Mouse (Mus musculus): ENCODE data around the gene Kcnj1.

Gene Kcnj1

DNA sequence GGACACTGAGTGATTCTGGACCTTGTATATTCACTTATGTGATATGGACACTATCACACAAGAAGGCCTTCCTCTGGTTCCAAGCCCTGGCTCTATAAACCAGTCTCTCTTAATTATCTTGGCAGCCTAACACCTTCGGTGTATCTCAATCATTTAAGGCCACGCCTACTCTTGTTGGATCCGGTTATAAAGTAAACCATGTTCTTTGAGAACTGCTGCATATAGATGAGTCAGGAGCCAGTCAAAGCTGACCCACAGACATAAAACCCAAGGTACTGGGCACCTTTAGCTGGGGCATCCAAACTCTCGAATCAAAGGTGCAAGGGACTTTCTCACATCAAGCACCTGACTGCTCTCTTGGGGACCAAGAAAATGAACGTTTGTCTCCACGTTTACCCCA, at the start of gene Kcnj1:
TSS of gene Kcnj1 (plus strand) at position 292 of the 400 bp plus-strand sequence.
- no peak for DNase-seq (ENCODE audit: extremely low spot score, low read depth, low spot score)

DNA sequence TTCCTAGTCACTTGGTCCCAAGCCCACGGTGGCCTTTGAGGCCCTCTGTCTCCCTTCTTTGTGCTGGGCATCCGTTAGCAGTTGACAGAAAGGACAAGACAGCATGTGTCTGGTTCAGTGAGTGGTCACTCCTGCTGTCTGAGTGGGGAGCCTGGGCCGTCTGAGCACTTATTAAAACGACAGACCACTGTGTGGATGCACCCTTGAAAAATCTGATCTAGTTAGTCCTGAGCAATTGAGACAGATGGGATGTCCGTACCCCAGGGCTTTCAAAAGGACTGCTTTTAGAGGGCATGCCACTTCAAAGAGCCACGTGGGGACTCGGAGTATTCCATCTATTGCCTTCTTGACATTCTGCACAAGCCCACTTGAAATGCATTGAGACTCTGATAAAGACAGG, 48.7 kb upstream of the Kcnj1 start:
- no peak for DNase-seq (ENCODE audit: extremely low spot score, low read depth, low spot score)

DNA sequence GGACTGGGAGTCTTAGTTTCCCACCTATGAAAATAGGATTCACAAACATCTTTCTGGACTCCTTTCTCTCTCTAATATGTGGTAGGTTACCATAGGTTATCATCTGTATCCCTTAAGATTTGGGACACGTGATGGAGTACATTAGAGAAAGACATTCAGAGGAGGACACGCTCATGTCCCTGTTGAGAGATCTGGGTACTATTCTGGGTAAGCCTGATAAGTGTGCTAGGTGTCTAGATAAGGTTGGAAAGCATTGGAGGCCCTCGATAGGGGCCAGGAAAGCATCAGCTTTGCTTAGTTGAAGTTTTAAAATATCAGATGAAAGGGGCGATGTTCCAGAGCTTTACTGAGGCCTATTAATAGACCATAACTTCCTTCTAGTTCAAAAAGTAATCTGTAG, 43.5 kb upstream of the Kcnj1 start:
- no peak for DNase-seq (ENCODE audit: extremely low spot score, low read depth, low spot score)

DNA sequence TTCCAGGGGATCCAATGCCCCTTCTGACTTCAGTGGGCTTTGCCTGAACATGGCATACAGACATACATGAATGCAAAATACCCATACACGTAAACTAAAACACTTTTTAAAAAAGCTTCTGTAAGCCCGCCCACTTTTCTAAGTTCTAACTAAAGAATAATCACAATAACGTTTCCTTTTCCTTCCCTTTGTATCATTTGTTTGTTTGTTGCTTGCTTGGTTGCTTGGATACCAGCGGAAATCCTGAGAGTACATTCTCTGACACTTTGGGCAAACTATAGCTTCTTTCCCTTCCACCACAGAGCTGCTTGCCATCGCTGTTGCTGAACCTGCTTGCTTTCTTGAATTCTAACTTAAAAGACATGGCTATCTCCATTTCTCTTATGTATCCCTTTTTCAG, 41.1 kb upstream of the Kcnj1 start:
- DNase-seq (ENCODE audit: extremely low spot score, low read depth, low spot score), result no peak

DNA sequence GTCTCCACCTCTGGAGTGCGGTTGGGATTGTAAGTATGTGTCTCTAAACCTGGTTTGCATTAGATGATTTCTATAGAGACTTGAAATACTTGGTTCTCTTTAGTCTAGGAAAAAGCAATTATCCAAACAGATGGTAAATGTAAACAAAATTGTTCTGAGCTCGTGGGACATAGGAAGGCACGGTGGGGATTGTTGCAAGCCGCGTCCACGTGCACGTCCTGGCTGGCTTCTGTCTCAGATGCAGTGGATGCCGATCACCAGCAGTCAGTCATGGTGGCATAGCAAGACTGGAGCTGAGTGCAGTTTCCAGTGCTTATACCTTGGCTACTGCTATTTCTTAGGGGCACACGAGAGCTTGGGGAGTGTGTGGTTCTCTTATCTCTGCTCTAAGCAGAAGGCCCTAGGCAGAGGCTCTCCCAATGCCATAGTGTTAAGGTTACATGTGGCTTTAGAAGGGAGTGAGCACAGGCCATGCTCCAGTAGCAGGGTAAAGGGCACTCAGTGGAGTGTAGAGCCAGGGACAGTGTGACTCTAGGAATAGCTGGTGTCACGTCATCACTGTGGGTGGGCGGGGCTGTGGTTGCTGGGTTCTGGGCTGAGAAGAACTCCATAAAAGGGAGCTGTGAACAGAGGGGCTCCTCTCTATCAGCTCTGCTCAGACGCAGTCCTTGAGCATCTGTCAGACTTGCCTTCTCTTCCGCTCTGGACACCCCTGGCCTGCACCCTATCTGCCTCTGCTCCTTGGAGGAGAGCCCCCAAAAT, 36.7 kb upstream of the Kcnj1 start:
- DNase-seq (ENCODE audit: extremely low spot score, low read depth, low spot score), result no peak

DNA sequence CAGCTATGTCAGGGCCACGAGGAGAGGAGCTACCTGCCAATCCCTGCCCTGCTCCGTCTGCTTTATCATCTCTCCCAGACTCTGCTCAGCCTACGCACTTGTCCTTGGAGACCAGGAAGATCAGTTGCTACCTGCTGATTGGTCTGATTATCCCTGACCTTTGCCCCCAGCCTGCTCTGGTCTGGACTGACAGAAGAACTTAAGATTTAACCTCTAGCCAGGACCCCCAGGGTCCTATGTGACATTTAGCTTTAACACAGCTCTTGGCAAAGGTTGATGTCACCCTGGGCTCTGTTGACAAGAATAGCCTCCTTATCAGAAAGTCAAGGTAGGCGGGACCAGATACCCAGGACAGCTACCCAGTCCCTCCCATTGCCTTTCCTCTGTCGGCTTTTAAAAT, 31.5 kb upstream of the Kcnj1 start:
- DNase-seq (ENCODE audit: extremely low spot score, low read depth, low spot score), result no peak

DNA sequence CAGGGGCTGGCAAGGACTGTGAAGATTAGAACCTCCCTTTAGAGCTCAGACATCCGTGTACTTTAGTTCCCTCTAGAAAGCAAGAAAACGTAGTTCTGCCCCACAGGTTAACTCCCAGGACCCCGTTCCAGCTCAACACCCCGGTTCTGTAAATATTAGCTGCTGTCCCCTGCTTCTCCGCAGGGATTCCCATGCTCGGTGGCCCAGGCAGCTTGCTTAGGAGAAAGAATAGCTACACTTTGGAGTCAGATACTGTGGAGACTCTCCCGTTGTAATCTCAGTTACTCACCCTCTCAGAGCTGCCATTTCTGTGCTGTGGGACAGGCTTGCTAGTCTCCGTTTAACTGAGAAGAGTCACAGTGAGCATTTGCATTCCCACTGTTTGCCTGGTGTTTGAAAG, 29.4 kb upstream of the Kcnj1 start:
- DNase-seq (ENCODE audit: extremely low spot score, low read depth, low spot score), result no peak

DNA sequence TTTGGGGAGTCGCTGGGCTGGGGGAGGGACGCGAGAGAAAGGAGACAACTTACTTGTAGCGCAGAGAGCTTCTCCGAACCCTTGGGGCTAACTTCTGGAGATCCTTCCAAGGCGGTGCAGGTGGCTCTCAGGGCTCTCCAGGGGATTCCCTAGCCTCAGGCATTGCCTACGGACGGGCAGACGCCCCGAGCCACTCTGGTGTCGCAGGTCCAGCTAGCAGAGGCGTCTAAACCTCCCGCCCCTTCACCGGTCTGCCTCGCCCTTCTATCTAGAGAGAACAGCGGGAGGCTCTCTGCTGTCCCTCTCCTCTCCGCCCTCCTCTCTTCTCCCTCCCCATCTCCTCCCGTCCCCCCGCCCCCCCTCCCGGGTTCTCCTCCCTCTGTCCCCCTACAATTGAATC, 28.2 kb upstream of the Kcnj1 start, which contains the start of gene Kcnj5:
TSS of gene Kcnj5 (minus strand) at position 300 of the 400 bp plus-strand sequence.
- DNase-seq (ENCODE audit: extremely low spot score, low read depth, low spot score), result no peak

DNA sequence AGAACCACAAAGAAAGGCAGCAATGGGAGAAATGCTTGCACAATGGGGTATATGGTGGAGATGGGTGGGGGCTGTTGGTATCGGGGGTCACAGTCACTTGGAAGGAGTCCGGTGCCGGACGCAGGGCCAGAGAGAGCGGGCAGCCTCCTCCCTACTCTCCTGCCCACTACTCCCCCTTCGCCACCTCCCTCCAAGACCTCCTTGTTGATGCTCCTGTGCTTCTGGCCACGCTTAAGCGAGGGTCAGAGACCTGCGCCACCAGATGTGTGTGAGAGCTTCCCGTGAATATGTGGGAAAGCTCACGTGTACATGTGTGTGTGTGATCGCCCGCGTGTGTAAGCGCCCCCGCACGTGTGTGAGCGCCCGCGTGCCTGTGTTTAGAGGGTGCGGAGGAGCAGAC, 27.8 kb upstream of the Kcnj1 start:
- no peak for DNase-seq (ENCODE audit: extremely low spot score, low read depth, low spot score)

DNA sequence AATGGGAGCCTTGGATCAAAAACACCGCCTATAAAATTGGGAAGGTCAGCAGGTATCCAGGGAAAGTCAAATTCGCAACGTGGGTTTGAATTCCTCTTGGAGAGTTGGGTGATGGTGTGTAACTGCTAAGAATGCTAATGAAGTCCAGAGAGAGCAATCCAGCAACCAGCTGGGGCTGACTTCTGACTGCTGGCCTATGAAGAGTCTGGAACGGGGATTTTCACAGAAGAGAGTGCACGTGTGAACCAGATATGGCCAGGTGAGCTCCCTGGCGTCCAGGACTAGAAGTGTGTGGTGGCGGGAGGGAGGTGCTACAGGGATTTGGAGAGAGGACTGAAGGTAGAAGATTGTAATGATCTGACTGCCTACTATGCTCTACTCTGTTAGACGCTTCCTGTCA, 24.2 kb upstream of the Kcnj1 start:
- DNase-seq (ENCODE audit: extremely low spot score, low read depth, low spot score), result no peak

DNA sequence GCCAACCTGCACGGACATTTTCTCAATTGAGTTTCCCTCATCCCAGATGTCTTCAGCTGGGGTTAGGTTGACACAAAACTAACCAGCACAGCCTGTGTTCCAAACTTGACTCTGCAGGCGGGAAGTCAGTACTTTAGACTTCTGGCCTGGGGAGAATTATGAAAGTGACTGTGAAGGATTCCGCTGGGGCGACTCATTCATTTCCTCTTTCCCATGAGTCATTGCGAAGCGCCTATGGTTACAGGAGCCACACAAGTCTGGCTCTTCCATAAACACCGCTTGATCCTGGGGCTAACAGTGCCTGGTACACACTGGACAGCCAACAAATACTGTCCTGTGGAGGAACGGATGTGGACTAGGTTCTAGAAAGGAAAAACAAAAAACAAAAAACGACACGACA, 22.9 kb upstream of the Kcnj1 start:
- no peak for DNase-seq (ENCODE audit: extremely low spot score, low read depth, low spot score)

DNA sequence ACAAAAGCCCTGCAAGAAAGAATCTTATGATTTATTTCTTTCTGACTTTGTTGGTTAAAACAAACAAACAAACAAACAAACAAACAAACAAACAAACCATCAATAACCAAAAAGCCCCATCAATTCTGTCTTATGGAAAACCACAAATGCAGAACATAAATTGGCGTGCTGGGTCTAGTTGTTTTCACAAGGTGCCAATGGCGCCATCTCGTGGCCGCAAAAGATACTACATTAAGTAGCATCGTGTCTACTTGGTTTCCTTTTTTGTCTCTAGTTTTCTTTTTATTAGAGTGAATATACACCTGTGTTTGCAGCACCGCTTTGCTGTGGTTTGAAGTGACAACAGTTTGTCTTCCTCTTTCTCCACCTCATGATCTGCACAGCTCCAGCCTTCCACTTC, 22.0 kb upstream of the Kcnj1 start:
- peak; percentile 42 for DNase-seq (ENCODE audit: extremely low spot score, low read depth, low spot score)

DNA sequence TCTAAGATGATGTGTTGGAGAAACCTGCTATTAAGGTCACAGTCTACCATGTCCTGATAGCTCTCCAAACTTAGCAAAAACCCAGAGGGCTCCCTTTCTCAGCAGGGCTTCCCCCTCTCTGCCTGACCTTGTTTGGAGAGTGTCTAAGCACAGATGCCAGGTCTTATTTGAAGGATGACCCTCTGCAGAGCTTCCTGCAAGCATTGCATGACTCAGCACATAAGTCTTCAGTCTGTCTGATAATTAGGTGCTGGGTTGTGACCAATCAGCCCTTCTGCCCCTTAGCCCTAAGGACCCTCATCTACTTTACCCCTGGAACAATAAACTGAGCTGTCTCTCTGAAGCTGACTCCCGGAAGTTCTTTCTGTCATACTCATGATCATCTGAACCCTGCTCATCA, 11.5 kb upstream of the Kcnj1 start:
- no peak for DNase-seq (ENCODE audit: extremely low spot score, low read depth, low spot score)

DNA sequence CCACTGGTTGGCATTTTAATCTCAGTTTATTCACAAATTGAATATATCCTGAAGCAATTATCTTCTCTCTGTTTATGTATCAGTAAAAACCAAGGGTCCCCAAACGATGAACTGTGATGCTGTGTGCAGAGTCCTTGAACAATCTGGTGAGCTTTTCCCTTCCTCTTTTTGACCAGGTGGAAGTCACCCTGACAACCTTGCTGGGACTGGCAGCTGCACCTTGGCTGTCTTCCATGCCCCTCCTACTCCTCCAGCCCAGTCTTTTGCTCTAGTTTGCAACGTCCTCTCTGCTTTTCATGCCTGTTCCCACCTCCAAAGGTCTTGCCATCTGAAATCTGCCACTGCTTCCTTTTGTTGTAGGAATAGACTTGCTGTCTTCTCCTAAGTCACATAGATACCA, 3.5 kb upstream of the Kcnj1 start:
- DNase-seq (ENCODE audit: extremely low spot score, low read depth, low spot score), result no peak

DNA sequence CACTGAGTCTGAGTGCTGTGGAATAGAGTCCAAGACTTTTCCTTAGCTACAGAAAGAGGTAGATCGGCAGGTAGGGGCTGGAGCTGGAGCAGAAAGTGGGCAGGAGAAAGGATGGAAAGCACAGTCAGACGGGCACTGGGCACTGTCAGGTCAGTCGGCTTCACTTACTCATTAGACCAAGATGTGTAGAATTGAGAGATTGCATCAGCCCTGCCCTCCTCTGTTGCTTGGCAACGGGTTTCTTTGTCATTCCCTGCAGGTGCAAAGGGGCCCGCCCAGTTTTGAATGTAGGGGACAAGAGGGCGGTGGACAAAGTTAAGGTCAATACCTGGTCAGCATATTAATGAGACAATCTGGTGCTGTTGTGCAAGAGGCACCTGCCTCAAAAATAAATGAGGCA, 2.9 kb upstream of the Kcnj1 start:
- no peak for DNase-seq (ENCODE audit: extremely low spot score, low read depth, low spot score)

DNA sequence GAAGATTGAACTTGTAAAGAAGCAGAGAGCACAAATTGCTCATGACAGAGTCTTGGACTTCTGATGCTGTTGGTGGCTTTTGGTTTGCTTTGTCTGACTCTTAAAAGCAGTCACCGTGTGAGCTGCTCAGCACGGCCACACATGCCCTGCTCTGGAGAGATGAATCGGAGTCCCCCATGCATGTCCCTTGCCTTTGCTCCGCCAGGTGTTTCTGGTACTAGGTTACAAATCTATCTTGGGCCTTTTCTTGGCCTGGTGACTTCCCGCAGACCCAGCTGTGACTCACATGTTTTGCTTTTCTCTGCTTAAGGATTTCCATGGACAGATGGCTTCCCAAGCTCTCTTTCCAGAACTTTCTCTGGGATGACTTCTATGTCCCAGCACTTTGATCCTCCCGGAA, 1.4 kb downstream of the Kcnj1 start:
- no peak for DNase-seq (ENCODE audit: extremely low spot score, low read depth, low spot score)

DNA sequence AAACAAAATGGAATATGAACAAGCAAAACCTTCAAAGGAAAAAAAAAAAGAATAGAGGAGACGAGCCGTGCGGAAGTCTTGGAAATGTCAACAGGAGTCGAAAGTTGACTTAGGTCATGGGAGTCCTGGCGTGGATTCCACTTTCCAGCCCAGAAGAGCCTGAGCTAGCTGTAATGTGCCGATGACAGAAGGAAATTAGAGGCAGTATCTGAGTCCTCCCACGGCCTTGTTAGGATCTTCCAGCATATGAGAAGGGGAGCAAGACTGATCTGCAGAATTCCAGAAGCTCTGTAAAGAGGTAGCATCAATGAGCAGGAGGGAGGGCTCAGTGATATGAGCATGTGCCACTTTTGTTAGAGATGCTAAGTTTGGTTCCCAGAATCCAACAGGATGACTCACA, 3.7 kb downstream of the Kcnj1 start:
- DNase-seq (ENCODE audit: extremely low spot score, low read depth, low spot score), result no peak

DNA sequence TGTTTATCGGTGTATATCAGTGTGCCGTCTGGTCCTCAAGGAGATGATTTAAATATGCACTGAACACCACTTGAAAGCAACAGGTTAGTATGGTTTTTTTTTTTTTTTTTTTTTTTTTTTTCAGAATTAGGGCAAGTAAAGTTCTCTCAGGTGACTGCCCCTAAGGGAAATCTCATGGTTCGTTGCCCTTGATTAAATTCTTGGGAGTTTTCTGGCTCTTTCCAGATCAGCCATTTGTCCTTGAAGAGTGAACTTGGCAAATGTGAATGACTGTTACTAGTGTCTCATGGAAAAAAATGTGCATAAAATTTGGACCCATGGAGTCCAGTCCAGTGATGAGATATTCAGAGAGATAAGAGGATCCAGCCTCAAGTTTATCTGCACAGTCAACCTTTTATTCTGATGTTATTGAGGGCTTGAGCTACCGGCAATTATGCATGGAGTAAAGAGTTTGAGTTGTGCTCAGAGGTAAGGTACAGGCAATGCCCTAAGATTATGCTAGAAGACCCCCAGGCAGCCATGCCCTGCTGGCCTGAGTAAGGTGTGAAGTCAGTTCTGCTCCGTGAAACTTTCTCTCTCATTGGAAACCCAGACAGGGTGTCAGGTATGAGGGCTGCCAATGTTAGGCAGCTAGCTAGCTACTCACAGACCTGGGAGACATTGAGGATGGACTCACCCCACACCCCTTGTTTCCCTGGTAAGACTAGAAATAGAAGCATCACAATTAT, 4.7 kb downstream of the Kcnj1 start:
- DNase-seq (ENCODE audit: extremely low spot score, low read depth, low spot score), result no peak

DNA sequence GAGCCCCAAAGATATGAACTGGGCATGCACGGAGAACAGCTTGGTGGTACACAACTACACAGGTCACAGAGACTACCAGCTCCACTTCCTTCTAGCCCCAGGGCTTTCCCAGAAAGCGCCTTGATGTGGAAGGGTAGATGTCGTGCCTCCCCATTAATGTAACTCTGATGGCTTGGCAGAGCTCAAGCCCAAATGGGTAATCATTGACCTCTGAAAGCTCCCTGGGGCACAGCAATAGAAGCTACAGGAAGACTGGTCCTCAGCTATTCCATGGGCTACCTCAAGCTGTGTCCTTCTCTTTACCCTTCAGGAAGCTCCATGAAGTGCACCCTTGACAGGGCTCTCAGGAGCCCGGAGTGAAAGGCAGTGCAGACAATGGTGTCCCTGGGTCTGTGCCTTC, 12.6 kb downstream of the Kcnj1 start:
- no peak for DNase-seq (ENCODE audit: extremely low spot score, low read depth, low spot score)

DNA sequence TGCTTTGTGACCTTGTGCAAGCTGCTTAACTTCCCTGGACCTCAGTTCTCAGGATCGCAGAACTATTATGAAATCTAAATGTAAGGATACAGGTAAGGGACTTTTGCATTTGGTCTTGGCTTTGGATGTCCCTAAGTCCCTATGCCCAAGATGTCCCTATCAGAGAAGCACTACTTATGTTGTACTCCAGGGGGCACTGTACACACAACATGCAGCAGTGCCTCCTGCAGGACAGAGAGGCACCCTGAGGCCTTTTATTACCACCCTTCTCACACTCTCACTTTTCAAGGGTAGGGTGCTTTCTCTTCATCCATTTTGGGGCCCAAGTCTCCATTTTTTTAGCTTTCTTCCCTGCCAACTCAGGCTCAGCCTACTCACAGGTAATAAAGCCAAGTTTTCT, 15.8 kb downstream of the Kcnj1 start:
- DNase-seq (ENCODE audit: extremely low spot score, low read depth, low spot score), result no peak

DNA sequence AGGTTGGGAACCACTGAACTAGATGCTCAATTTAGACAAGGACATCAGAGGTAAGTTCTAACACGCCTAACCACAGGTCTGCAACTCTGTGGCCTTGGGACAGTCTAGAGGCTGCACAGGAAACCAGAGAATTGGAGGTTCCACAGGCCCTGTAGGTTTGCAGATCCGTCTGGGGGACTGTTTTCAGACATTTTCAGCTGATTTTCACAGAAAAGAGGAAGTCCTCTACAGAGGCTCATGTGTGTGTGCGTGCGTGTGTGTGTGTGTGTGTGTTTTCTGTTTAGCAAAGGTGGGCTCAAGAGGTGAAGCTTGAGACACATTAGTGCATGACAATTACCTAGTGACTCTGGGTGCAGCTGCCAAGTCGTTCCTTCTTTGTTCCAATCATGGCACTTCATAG, 18.8 kb downstream of the Kcnj1 start:
- DNase-seq (ENCODE audit: extremely low spot score, low read depth, low spot score), result no peak

DNA sequence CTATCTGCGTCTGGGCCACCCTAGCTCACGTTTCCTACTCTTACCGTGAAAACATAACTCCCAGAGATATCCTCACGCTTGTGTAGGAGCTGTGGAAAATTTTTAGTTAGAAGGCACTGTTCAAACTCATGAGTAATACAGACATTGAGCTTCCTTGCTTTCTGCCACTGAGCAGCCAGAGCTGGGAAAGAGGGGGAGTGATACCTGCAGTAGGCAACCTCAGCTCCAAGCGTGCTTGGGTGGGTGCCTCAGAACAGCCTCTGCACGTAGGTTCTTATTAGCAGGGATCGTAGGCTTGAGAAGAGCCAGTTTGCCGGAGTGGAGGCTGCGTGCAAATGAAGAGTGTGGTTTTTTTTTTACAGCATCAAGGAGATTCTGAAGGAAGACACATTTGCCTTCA, 19.4 kb downstream of the Kcnj1 start:
- no peak for DNase-seq (ENCODE audit: extremely low spot score, low read depth, low spot score)

DNA sequence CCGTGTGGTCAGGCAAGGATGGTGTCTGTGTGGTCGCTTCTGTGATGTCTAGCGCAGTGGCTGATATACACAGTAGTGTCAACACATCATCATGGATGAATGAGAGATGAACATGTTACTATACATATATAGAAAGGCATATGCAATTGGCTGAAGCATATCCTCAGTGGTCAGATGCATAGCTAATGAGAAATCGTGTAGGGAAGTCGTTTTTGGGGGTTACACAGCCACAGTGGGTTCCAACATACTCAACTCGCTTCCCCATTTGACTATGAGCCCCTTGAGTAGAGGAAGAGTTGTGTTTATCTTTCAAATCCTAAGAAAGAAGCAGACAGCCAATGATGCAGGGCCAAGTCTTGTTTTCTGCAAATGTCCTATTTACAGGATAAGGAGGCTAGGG, 20.4 kb downstream of the Kcnj1 start:
- no peak for DNase-seq (ENCODE audit: extremely low spot score, low read depth, low spot score)
